Mouse (Mus musculus) heart, adult 11 months (tissue): ENCODE results near the gene Lamc1.

Experiments used
- DNase-seq: peaks from one replicate; pipeline ENCODE4 v3.0.0; 2022

Lamc1 gene

DNA sequence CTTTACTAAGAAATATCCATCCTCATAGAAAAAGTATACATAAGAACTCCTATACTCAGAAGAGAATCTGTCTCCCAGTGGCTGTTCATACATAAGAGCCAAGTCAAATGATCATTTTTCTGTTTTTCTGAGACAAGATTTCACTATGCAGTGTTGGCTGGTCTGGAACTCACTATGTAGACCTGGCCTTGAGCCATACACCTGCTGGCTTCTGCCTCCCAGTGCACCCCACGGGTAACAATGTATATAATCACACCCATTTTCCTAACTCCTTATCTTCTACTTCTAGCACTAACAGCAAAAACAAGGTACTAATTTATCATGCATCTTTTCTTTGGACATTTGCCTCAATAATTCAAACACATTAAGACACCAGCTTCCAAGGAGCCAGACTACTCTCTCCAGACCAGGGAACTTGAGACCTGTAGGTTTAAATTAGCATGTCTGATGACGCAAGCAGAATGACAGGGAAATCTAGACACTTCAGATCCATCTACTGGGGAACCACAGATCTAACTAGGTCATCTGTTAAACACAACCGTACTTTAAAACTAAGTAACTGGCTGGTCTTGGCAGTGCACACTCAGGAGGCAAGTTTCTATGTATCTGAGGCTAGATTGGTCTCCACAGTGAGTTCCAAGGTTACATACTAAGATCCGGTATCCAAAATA lies 79.9 kb downstream of the Lamc1 start:
- DNase-seq, result no peak

DNA sequence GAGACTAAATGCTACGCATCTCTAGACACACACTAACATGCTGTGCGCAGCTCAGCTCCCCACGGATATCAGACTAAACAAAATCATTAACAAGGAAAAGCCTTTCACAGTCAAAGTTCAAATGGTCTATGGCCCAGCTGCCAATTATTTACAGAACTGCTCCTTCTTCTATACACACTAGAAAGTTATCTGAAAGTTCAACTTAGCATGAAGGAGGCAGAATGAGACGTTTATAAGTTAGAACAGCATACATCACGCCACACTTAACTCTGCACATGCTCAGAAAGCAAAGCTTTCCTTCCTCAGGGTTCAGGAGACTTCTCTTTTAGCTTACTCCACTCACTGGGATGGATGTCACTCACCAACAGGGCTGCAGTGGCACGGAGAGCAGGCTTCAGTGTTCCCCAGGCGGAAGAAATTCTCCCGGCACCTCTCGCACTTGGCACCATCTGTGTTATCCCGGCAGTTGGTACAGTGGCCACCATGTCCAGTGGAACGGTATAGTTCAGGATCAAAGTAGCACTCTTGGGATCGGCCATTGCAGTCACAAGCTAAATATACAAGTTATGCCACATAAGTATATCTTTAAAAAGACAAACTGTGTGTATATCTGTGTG lies 80.9 kb downstream of the Lamc1 start:
- no peak for DNase-seq

GRCm38 (mm10) chr1:153241346-153241745 lies 91.2 kb downstream of the Lamc1 start:
- DNase-seq, result peak; percentile 95

DNA sequence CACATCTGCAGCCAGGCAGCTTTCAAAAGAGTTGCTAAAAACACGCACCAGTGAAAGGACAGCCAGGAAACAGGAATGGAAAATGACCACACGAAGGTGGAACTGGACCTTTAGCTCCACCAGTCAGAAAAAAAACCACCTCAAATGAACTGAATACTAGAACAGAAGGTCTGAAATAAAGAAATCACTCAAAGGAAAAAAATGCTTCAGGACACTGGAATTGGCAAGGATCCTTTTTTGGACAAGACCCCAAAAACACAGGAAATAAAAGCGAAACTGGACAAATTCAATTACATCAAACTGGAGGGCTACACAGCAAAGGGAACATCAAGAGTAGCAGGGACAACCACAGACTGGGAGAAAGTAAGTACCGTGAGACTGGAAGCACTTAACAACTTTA lies 97.0 kb downstream of the Lamc1 start:
- DNase-seq, result no peak

DNA sequence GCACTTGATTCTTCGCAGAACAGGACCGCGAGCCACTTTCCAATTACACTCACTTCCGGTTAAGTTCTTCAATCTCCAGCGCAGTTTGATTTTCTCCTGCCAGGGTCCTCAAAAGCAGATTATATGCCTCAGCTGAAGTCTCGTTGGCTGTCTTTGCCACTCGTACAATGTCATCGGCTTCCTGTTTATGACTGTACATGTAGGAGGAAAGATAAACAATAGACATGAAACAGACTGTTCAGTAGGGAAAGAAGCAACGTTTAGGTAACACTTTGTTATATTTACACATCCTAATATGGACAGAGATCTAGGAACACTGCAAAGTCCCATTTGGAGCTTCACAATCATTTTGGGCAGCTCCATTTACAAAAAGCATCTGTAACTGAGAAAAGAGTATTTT lies 100.9 kb downstream of the Lamc1 start:
- no peak for DNase-seq

DNA sequence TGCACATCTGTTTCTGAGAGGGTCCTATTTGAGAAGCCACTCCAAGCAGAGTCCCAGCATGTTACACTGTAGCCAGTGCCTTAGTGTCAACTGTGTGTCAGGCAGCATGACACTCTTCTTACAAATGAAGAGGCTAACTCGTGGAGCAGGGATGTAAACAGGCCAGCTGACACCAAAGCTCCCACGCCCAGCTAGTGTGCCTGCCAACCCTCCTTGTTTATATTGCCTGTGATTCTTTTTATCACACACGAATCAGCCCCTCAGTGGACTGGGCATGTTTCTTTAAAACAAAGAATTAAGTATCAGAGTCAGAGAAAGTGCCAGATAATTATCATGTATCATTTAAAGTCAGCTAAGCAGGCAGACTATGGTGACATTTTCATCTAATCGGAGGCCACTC lies 104.7 kb downstream of the Lamc1 start:
- DNase-seq, result peak; percentile 72

DNA sequence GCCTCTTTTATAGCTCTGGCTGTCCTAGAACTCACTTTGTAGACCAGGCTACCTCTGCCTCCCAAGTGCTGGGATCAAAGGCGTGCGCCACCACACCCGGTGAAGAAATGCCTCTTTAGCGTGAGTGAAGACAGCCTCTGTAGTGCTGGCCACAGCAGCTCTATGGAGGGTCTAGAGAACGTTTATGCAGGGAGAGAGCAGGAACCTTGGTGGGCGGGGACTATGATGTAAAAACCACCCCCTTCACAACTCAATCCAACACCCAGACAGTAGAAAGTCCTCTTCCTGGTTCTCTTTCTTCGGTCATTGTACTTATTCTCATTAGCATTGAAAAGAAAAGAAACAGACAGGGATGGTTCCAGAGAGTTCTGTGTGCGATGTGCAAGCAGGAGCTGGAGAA lies 105.5 kb downstream of the Lamc1 start:
- DNase-seq, result peak; percentile 78

DNA sequence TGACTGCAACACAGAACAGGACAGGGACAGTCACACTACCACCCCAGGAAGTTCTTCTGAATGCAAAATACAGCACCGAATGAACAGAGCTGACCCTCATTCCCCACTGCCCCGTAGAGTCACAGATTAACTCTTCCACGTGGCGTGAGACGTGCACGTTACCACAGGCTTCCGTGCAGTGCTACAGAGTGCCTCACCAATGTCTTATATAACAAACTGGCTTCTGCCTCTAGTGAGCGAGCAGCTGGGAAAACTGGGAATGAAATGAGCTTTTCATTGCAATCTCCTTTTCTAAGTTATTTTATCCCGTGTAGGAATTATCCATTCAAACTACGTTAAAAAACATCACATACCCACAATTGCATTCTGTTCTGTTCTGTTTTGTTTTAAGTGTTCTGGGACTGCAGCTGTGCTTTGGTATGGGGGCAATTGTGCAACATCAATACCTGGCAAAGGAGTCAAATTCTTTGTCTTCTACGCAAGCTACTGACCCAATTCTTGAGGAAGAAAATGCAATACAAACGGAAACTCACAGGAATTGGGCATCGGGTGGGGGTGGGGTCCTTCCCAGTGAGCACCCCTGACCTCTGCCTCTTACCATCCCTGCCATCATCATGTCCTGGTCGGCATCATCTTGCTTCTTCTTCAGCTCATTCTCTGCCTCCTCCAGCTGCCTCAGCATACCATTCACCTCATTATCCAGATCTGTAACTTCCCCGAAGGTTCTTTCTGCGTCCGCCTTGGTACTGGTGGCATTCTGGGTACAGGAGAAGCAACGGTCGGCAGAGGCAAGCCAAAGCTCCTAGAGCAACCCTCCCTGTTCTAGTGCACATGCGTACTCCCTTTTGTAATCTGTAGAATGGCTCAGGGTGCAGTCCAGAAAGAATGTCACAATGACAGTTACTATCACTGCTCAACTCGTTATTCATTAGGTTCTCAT lies 106.5 kb downstream of the Lamc1 start:
- DNase-seq, result peak; percentile 96

- peak; percentile 96 for DNase-seq
These were observed 108.3 kb downstream of the Lamc1 start for GRCm38 (mm10) chr1:153224331-153224730.

GRCm38 (mm10) chr1:153219376-153219775 lies 113.2 kb downstream of the Lamc1 start:
- no peak for DNase-seq

DNA sequence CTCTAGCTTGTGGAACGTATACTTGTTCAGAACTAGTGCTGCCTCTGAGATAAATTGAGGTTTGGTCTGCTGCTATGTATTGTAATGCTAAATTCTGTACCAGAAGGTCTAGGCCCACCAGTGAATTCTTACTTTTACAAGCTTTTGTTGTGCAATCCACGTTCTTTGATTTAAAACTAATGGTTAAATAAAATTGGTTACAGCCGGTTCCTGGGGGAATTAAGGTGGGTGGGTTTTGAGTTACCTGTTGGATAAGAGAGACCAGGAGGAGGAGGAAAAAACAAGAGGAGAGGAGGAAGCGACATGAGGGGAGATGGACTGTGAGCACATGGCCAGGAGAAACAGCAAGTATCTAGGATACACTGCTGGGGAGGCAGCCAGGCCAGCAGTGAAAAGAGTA lies 116.1 kb downstream of the Lamc1 start:
- no peak for DNase-seq

DNA sequence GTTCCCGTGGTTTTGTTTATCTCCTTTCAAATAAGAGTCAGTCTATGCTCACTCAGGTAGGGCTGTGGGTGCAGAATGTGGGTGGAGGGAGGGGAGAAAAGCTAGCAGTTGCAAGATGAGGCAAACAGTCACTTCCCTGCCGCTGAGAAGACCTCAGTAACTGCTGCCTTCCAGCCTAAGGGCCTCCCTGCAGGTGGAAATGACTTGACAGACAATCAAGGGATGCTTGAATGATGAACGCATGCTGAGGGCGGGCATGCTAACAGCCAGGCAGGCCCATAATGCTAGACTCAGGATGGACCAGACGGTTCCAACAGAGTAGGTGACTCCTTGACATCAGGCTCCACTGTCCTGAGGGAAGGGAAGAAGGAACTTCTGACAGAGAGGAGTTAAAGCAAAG lies 116.9 kb downstream of the Lamc1 start:
- no peak for DNase-seq

GRCm38 (mm10) chr1:153210992-153211391 lies 121.6 kb downstream of the Lamc1 start:
- DNase-seq, result no peak

DNA sequence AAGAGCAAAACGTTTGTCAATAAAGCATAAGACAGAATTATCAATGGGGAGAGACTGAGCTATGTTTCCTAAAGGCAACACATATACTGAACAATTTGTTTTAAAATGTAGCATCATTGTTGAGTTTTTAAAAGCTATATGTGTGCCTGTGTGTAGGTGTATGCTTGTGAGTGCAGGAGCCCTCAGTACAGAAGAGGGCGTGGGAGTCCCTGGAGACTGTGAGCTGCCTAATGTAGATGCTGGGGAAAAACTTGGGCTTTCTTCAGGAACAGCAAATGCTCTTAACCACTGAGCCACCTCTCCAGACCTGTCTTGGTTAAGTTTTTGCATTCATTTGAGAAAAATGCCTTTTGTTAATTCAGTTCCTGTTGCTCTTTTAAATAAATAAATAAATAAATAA lies 122.4 kb downstream of the Lamc1 start:
- DNase-seq, result no peak

- peak; percentile 91 for DNase-seq
These were observed 130.4 kb downstream of the Lamc1 start for GRCm38 (mm10) chr1:153202195-153202594.

GRCm38 (mm10) chr1:153201448-153201847 lies 131.1 kb downstream of the Lamc1 start:
- DNase-seq, result no peak

GRCm38 (mm10) chr1:153197316-153197850 lies 135.2 kb downstream of the Lamc1 start:
- DNase-seq, result peak; percentile 80

DNA sequence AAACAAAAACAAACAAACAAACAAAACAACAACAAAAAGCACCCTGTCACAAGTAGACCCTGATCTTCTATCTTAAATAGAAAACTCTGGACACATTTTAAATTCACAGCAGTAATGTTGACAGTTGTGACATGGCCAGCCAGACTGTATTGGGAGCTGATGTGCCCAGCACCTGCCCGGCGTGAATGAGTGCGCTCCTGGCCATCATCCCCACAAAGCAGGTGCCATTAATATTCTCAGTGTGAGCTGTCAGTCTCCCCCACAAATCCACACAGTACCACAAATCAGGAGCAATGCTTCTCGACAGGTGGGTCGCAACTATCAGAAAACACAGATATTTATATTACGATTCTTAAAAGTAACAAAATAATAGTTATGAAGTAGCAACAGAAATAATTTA lies 139.6 kb downstream of the Lamc1 start:
- peak; percentile 80 for DNase-seq

GRCm38 (mm10) chr1:153192379-153192778 lies 140.2 kb downstream of the Lamc1 start:
- DNase-seq, result peak; percentile 51

DNA sequence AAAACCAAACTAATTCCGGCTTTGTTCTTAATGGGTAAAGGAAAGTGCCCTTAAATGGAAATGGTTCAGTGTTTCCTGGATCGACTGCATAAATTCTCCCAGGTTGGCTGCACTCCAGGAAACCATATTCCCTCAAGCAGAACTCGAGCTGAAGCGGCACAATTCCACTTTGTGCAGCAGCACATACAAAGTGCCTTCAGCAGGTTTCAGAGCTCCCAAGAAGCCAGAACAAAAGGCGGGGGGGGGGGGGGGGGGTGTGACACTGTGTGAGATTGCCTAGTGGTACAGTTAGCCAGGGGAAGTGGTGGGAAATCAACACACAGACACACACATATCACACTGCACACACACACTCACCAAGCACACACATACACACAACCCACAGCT lies 140.7 kb downstream of the Lamc1 start:
- peak; percentile 85 for DNase-seq

DNA sequence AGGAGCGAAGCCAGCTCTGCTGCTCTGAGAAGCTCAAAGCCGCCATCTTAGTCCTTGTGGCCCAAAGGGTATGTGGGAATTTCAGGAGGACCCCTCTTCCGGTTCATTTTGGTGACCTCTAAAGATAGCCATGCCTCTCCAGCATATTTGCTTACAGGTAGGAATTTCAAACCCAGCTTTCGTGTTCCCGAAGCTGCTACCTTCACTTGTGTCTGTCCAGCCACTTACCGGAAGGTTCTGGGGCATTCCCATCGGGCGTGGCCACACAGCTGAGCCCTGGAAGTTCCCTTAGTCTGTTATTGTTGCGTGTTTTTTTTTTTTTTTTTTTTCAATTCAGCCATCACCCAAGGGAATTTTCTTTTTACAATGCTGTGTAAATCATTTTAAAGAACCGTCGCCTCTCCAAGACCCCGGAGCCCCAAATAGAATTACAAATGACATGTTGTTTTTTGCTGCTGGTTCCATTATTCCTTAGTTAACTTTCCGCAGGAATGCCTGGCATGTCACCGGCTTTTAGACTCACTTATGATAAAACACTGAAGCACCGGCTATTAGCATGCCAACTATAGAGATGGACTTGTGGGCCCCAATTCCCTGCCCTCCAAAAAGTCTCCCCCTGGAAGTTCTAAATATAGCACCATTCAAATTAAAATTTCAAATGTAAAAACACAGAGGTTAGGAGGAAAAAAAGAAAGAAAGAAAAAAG lies 141.2 kb downstream of the Lamc1 start:
- DNase-seq, result peak; percentile 93

- DNase-seq, result peak; percentile 84
These were observed 144.5 kb downstream of the Lamc1 start for GRCm38 (mm10) chr1:153188081-153188480.
